Mouse (Mus musculus): ENCODE data around the gene Gipc2.
"Not testable (repeated sequence)": the region's sequence is repeated elsewhere in the genome, so short reads cannot be mapped to it uniquely, and the experiment has no call there.

- TF ChIP-seq CTCF (IDR thresholded peaks at IDR 0.05; ENCODE audit: borderline replicate concordance, insufficient read depth, low read length); POLR2A (IDR thresholded peaks at IDR 0.05; ENCODE audit: low read depth, low read length): not testable (repeated sequence)
Observed at GRCm38 (mm10) chr3:152197246-152197645, 31.2 kb upstream of the Gipc2 start.

Data from embryonic fibroblast, embryonic 13.5 days (primary cell).